Mouse (Mus musculus) liver, embryonic 13.5 days (tissue): Measurements from ENCODE around the gene Heca. TPM values are rescaled to one million over a fixed set of nuclear protein-coding genes. Genes with fewer than 3 reads are reported as not detected.
"Not testable (repeated sequence)": the region's sequence is repeated elsewhere in the genome, so short reads cannot be mapped to it uniquely, and the experiment has no call there.

ENCODE experiments used
- ATAC-seq: fragments of 200-750 bp; cut with Nextera tagmentation; 2 replicates; pipeline ENCODE4 v1.8.0; 2017; ENCODE audit warnings: low read depth, mild to moderate bottlenecking, moderate number of reproducible peaks, moderate library complexity
- DNase-seq: peaks from one replicate; pipeline ENCODE4 v3.0.0; 2022
- H3K27ac ChIP-seq: fragments of 300-500 bp; sonication (generic); 2 replicates; pipeline ENCODE4 v1.5.1; 2015; ENCODE audit warnings: moderate library complexity, mild to moderate bottlenecking, inconsistent platforms
- H3K27me3 ChIP-seq: fragments of 300-500 bp; sonication (generic); 2 replicates; pipeline ENCODE4 v1.6.1; 2015; ENCODE audit warnings: mild to moderate bottlenecking, inconsistent platforms
- H3K36me3 ChIP-seq: fragments of 300-500 bp; sonication (generic); 2 replicates; pipeline ENCODE4 v1.6.1; 2015; ENCODE audit warnings: mild to moderate bottlenecking, inconsistent platforms
- H3K4me1 ChIP-seq: fragments of 300-500 bp; sonication (generic); replicated peaks from 2 replicates; pipeline ENCODE4 v1.6.1; 2015; ENCODE audit warnings: inconsistent platforms
- H3K4me2 ChIP-seq: fragments of 300-500 bp; sonication (generic); 2 replicates; pipeline ENCODE4 v1.6.1; 2015; ENCODE audit warnings: inconsistent platforms, mild to moderate bottlenecking, moderate library complexity
- H3K4me3 ChIP-seq: fragments of 300-500 bp; sonication (generic); replicated peaks from 2 replicates; pipeline ENCODE4 v1.5.1; 2015; ENCODE audit warnings: mild to moderate bottlenecking, inconsistent platforms
- H3K9ac ChIP-seq: fragments of 300-500 bp; sonication (generic); 2 replicates; pipeline ENCODE4 v1.6.1; 2015; ENCODE audit warnings: mild to moderate bottlenecking, inconsistent platforms
- H3K9me3 ChIP-seq: fragments of 300-500 bp; sonication (generic); replicated peaks from 2 replicates; pipeline ENCODE4 v1.6.1; 2016; ENCODE audit warnings: inconsistent platforms
- WGBS: fragments of 180-500 bp; shearing (Covaris S2); methylation state at CpG from one replicate; pipeline ENCODE4 v1.1.7; 2015; ENCODE audit not compliant: insufficient replicate concordance; 5-methylcytosine and 5-hydroxymethylcytosine counted together
- polyA plus RNA-seq: library from polyadenylated mRNA; unstranded; fragments of >200 nt; fragmentation: Nextera tagmentation; extraction: Ambion mirVana; gene quantifications from 2 replicates; pipeline ENCODE4 v1.2.1, GENCODE M21; 2015

Gene Heca
- polyA plus RNA-seq, 1 experiment from 2014 or later = 2.3 TPM

GRCm38 (mm10) chr10:17829205-17829604, 118.7 kb downstream of the Heca start:
- H3K4me1 ChIP-seq = no peaks in the 10 kb centered on the region
- no peaks in the 10 kb centered on the region for H3K27me3 ChIP-seq
- H3K4me3 ChIP-seq = no peak overlapping the region
- H3K36me3 ChIP-seq = no peaks in the 10 kb centered on the region
- H3K27ac ChIP-seq = no peak overlapping the region
- no peak overlapping the region for H3K9ac ChIP-seq
- H3K4me2 ChIP-seq = no peak overlapping the region
- H3K9me3 ChIP-seq = no peaks in the 10 kb centered on the region
- WGBS = 66% methylated on average over 4 of the region's 4 CpGs
- ATAC-seq (no peak), DNase-seq (no peak)

DNA sequence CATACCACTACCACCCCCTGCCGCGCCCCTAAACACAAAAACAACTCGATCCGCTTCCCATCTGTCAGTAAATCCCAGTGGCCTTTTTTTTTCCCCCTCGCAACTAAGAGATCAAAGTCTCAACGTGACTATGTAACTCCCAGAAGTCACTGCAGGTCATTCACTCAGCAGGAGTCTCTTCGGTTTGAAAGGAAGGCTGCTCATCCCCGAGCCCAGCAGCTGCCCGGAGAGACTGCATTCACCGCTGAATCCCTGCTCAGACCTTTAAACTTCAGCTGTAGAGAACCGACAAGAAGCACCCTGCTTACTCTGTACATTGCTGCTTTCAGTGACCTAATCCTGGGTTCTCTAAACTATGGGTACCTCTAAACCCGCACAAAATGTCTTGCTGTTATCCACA, 120.5 kb downstream of the Heca start:
- Histone ChIP-seq H3K9ac (no peak overlapping the region), H3K4me1 (no peaks in the 10 kb centered on the region), H3K27me3 (no peaks in the 10 kb centered on the region), H3K36me3 (no peaks in the 10 kb centered on the region), H3K9me3 (no peaks in the 10 kb centered on the region), H3K4me2 (peak overlapping the region; percentile 29), H3K27ac (no peak overlapping the region), H3K4me3 (0 out of 2 replicates have a peak overlapping the region, but pooled peaks have one; percentile 6)
- 13% methylated on average over 12 of the region's 12 CpGs for WGBS
- DNase-seq = no peak
- ATAC-seq = no peak

- not testable (repeated sequence) for H3K27ac ChIP-seq, H3K4me3 ChIP-seq, H3K4me1 ChIP-seq, H3K9ac ChIP-seq, H3K4me2 ChIP-seq, H3K9me3 ChIP-seq, H3K27me3 ChIP-seq, DNase-seq, H3K36me3 ChIP-seq, ATAC-seq
- WGBS = 79% methylated on average over 7 of the region's 7 CpGs
Measured at GRCm38 (mm10) chr10:17820422-17820821, 127.4 kb downstream of the Heca start.

Other genes starting within 250 kb of the Heca start
- gene Cited2, start 224.8 kb downstream of the Heca start, polyA plus RNA-seq = 16.9 and 22.2 TPM in 2 replicates
- 0.16 and 0.19 TPM in 2 replicates for gene Txlnb, start 151.8 kb downstream of the Heca start, polyA plus RNA-seq
- 73.0 and 85.8 TPM in 2 replicates for gene Abracl, start 75.2 kb upstream of the Heca start, polyA plus RNA-seq
- 3.6 and 3.8 TPM in 2 replicates for gene Reps1, start 107.8 kb upstream of the Heca start, polyA plus RNA-seq